Mouse (Mus musculus) forebrain, embryonic 11.5 days (tissue): ENCODE measurements at regions not wholly inside any gene's neighbourhood (a gene's known extent, or its start where the extent isn't known, plus 50 kb on each side); places are given as distances from the start of the nearest gene placed in this dataset.

Experiments
- ATAC-seq: fragments of 200-750 bp; cut with Nextera tagmentation; replicated peaks from 2 replicates; pipeline ENCODE4 v1.8.0; 2017; ENCODE audit warnings: moderate TSS enrichment; ENCODE audit not compliant: low FRiP score
- DNase-seq: peaks from one replicate; pipeline ENCODE4 v3.0.0-alpha.2; 2017; ENCODE audit warnings: low spot score
- H3K27ac ChIP-seq: fragments of 300-500 bp; sonication (generic); 2 replicates; pipeline ENCODE4 v1.5.1; 2014; ENCODE audit warnings: low read depth, low read length
- H3K27me3 ChIP-seq: fragments of 300-500 bp; sonication (generic); 2 replicates; pipeline ENCODE4 v1.6.1; 2014; ENCODE audit warnings: mild to moderate bottlenecking, low read length, mixed read lengths; ENCODE audit not compliant: control insufficient read depth, insufficient read depth
- H3K36me3 ChIP-seq: fragments of 300-500 bp; sonication (generic); 2 replicates; pipeline ENCODE4 v1.6.1; 2014; ENCODE audit warnings: mild to moderate bottlenecking, low read length, moderate library complexity, mixed read lengths; ENCODE audit not compliant: control insufficient read depth, insufficient read depth
- H3K4me1 ChIP-seq: fragments of 300-500 bp; sonication (generic); replicated peaks from 2 replicates; pipeline ENCODE4 v1.6.1; 2014; ENCODE audit warnings: low read length, mixed read lengths; ENCODE audit not compliant: control insufficient read depth, insufficient read depth
- H3K4me2 ChIP-seq: fragments of 300-500 bp; sonication (generic); 2 replicates; pipeline ENCODE4 v1.6.1; 2014; ENCODE audit warnings: low read depth, mild to moderate bottlenecking, low read length, moderate library complexity, mixed read lengths; ENCODE audit not compliant: severe bottlenecking
- H3K4me3 ChIP-seq: fragments of 300-500 bp; sonication (generic); 2 replicates; pipeline ENCODE4 v1.5.1; 2014; ENCODE audit warnings: low read depth, low read length
- H3K9ac ChIP-seq: fragments of 300-500 bp; sonication (generic); 2 replicates; pipeline ENCODE4 v1.6.1; 2014; ENCODE audit warnings: low read length
- H3K9me3 ChIP-seq: fragments of 300-500 bp; sonication (generic); 2 replicates; pipeline ENCODE4 v1.6.1; 2016; ENCODE audit warnings: low read length, mixed read lengths; ENCODE audit not compliant: control insufficient read depth
- WGBS: fragments of 180-500 bp; shearing (Covaris S2); extraction: QIAGEN DNeasy Blood & Tissue Kit; methylation state at CpG from one replicate; pipeline ENCODE4 v1.1.7; 2014; 5-methylcytosine and 5-hydroxymethylcytosine counted together

DNA sequence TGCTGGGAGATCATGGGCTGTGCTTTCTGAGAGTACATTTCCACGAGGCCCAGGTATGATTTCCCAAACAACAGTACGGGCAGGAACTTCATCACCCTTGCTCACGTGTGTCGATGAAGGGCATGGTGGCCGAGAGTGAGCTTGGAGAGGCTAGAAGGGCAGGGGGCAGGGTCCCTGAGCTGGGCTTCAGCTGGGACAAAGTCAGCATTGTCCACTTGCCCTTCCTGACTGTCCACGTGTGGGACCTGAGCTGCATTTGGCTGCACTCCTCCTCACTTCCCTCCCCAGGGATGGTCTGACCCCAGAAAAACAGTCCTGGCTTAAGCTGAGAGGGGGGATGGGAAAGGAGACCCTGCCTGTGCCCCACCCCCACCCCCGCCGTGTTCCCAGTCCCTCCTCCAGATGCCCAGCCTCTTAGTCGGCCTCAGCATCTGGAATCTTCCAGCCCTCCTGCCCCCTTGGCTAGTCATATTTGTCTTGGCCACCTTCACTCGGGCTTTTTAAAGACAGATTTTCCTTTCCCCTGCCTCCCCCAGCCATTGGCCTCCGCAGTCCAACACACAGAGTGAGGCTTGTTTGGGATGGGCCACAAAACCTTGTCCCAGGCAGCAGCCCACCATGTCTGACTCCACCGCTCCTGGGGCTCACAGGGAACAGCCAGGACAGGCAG, 58.6 kb downstream of the Isg20 start:
- no peaks in the 10 kb centered on the region for H3K27me3 ChIP-seq
- WGBS: 62% methylated on average over 12 of the region's 12 CpGs

DNA sequence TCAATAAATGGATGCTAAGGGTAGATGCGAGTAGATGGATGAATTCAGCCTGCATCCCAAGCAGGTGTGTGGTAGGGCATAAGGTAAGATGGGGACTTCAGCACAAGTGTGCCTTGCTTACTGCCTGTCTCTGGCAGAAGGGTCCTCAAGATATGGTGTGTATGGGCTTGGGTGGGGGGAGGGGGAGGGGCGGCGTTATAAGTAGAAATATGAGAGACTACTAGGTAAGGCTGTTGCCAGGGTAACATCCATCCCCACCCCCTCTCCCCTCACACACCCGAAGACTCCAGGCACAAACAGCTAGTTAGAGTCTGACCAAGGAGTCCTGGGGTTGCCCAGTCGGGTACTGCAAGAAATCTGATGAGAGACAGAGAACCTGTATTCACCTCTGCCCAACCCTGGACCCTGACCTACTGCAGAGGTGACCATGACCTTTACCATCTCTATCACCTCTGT, 63.5 kb upstream of the Acan start:
- WGBS: 40% methylated on average over 5 of the region's 5 CpGs
- ATAC-seq (peak; percentile 18; the same call in 1 of the 2 replicates), DNase-seq (no peak)
- Histone ChIP-seq H3K9me3 (no peaks in the 10 kb centered on the region), H3K4me1 (peaks cover 7% of the 10 kb centered on the region), H3K9ac (peak overlapping the region; percentile 66; the same call in 1 of the 2 replicates), H3K36me3 (no peaks in the 10 kb centered on the region), H3K27me3 (no peaks in the 10 kb centered on the region), H3K4me3 (peak overlapping the region; percentile 36), H3K27ac (no peak overlapping the region), H3K4me2 (peak overlapping the region; percentile 74)

More for the DNA sequence above, 58.6 kb downstream of the Isg20 start:
- H3K27ac ChIP-seq: no peak overlapping the region
- H3K4me1 ChIP-seq: no peaks in the 10 kb centered on the region
- no peak overlapping the region for H3K9ac ChIP-seq
- H3K4me3 ChIP-seq: no peak overlapping the region
- DNase-seq: no peak
- H3K36me3 ChIP-seq: no peaks in the 10 kb centered on the region
- no peaks in the 10 kb centered on the region for H3K9me3 ChIP-seq
- no peak overlapping the region for H3K4me2 ChIP-seq
- ATAC-seq: no peak

DNA sequence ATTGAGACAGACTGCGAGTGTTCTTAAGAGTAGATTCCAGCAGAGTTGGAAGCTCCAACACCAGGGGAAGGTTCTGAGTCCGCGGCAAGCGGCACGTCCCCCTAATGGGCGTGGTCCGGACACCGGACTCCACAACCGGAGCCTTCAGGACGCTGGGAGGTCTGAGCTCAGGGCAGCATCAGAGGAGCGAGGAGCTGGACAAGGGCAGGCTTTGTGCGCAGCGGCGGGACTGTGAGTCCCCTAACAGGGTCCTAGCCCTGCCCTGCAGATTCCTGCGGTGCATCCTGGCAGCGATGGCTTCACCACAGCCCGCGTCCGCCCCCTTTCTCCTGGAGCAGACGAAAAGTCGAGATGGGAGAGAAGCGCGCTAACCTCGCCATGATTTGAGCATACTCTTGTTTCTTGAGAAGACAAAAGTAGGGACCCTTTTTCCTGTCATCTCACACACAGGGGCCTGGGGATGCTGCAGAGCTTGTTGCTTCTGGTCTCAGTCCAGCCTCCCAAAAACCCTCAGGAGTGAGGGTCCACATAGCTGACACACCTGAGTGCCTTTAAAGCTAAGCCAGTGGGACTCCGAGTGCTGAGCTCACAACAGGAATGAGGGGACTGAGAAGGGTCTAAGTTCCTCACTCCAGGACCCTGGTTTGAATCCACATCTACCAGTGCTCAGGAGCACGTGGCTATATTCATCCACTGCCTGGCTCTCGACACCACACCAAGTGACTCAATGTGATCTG, 62.8 kb upstream of the Acan start:
- peak; percentile 82 for DNase-seq
- peak overlapping the region; percentile 66 for H3K9ac ChIP-seq
- H3K36me3 ChIP-seq: no peaks in the 10 kb centered on the region
- no peak overlapping the region for H3K27ac ChIP-seq
- peak; percentile 84 for ATAC-seq
- H3K9me3 ChIP-seq: no peaks in the 10 kb centered on the region
- peak overlapping the region; percentile 36 for H3K4me3 ChIP-seq
- peaks cover 7% of the 10 kb centered on the region for H3K4me1 ChIP-seq
- WGBS: 3% methylated on average over 27 of the region's 27 CpGs
- no peaks in the 10 kb centered on the region for H3K27me3 ChIP-seq
- H3K4me2 ChIP-seq: peak overlapping the region; percentile 74

DNA sequence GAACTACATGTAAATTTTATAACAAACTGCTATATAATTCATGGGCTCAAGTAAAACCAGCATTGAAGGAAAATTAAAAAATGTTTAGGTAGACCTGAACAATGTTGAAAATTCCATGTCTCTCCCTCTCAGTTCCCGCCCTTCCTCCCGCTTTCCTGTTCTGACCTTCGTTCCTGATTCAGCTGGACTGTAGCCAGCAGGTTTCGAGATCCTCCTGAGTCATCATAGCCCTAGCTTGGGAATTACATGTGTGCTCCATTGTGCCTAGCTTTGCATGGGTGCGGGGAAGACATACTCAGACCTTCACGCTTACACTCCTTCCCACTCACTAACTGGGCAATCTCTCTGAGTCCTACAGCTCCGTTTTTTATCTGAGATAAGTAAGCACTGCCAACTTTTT, 60.3 kb upstream of the Acan start:
- no peak for ATAC-seq
- WGBS: 89% methylated on average over 7 of the region's 7 CpGs

DNA sequence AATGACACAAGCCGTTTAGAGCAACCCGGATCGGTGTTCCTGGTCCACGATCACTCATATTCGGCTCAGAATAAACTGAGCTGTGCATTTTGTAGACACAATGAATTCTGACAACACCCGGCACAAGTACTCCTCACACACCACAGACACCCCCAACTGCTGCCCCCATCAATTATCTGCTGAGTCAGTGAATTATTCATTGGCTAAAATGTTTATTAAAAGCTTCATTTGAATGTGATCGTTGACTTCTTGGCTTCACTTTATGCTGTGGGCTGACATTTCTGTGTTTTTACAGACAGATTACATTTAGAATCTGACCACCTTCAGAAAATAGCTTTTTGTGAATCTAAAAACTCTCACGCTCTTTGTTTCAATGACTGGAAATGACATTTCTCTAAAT, 59.1 kb upstream of the Acan start:
- no peak for DNase-seq
- Histone ChIP-seq H3K9ac (no peak overlapping the region), H3K36me3 (no peaks in the 10 kb centered on the region), H3K9me3 (no peaks in the 10 kb centered on the region), H3K4me2 (no peak overlapping the region), H3K27ac (no peak overlapping the region), H3K27me3 (no peaks in the 10 kb centered on the region), H3K4me1 (peaks cover 7% of the 10 kb centered on the region), H3K4me3 (no peak overlapping the region)
- ATAC-seq: no peak
- WGBS: 84% methylated on average over 8 of the region's 8 CpGs

More for the DNA sequence above, 60.3 kb upstream of the Acan start:
- H3K4me3 ChIP-seq: no peak overlapping the region
- H3K4me2 ChIP-seq: no peak overlapping the region
- no peak overlapping the region for H3K9ac ChIP-seq
- no peaks in the 10 kb centered on the region for H3K9me3 ChIP-seq
- peaks cover 7% of the 10 kb centered on the region for H3K4me1 ChIP-seq
- DNase-seq: no peak
- no peaks in the 10 kb centered on the region for H3K36me3 ChIP-seq
- H3K27me3 ChIP-seq: no peaks in the 10 kb centered on the region
- H3K27ac ChIP-seq: no peak overlapping the region

DNA sequence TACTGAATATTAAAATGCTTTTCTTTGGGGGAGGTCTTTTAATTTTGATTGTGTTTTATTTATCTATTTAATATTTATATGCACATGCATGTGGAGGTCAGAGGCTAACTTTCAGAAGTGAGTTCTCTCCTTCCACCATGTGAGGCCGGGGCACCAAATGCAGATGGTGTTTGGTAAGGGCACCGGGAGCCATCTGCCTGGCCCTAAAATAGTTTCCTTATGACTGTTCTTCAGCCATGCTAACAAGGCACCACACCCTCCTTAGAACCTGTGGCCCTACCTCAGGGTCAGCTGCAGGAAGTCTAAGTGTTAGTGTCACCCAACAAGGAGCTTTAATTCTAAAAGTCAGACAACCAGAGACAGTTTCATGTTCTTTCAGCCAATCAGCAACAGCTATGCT, 58.2 kb upstream of the Acan start:
- no peak for ATAC-seq
- WGBS: 88% methylated on average over 2 of the region's 2 CpGs

DNA sequence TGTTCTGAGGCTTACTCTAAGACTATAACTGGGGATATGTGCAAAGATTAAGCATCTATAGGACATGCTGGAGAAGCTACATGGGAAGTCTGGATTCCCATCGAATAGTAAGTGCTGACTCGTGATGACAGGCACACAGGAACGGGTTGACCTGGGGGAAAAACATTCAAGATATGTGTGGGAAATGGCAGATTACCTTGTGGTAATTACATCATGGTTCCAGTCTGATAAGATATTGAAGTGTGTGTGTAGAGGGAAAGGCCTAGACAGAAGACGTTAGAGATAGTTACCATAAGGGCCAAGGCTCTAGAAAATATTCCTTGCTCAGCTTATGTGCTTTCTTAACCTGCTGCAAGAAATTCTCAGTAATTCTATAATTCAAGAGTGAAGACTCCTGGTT, 57.5 kb upstream of the Acan start:
- Histone ChIP-seq H3K36me3 (no peaks in the 10 kb centered on the region), H3K9ac (no peak overlapping the region), H3K4me2 (no peak overlapping the region), H3K27ac (no peak overlapping the region), H3K4me3 (no peak overlapping the region), H3K27me3 (no peaks in the 10 kb centered on the region), H3K9me3 (no peaks in the 10 kb centered on the region), H3K4me1 (no peaks in the 10 kb centered on the region)
- no peak for DNase-seq
- no peak for ATAC-seq
- WGBS: 80% methylated on average over 4 of the region's 4 CpGs

More for the DNA sequence above, 58.2 kb upstream of the Acan start:
- H3K36me3 ChIP-seq: no peaks in the 10 kb centered on the region
- H3K4me3 ChIP-seq: no peak overlapping the region
- H3K9me3 ChIP-seq: no peaks in the 10 kb centered on the region
- DNase-seq: no peak
- no peaks in the 10 kb centered on the region for H3K27me3 ChIP-seq
- peaks cover 4% of the 10 kb centered on the region for H3K4me1 ChIP-seq
- H3K4me2 ChIP-seq: no peak overlapping the region
- H3K9ac ChIP-seq: no peak overlapping the region
- no peak overlapping the region for H3K27ac ChIP-seq
